Mouse (Mus musculus) brain, embryonic 14.5 days (tissue): ENCODE data around the gene Sarm1. TPM values are rescaled to one million over a fixed set of nuclear protein-coding genes. Genes with fewer than 3 reads are reported as not detected.

Experiments used
- DNase-seq: peaks from one replicate; pipeline ENCODE4 v3.0.0-alpha.2; 2011; ENCODE audit warnings: low read depth
- CTCF ChIP-seq: fragments of 200-500 bp; IDR thresholded peaks from 2 replicates; pipeline ENCODE4 v1.5.1; 2012; ENCODE audit warnings: inconsistent platforms, mild to moderate bottlenecking, moderate library complexity, borderline replicate concordance; ENCODE audit not compliant: insufficient read depth, insufficient read length; ENCODE audit errors: extremely low read depth
- POLR2A ChIP-seq: fragments of 200-500 bp; IDR thresholded peaks from 2 replicates; pipeline ENCODE4 v1.6.1; 2012; ENCODE audit warnings: mild to moderate bottlenecking, inconsistent platforms, borderline replicate concordance; ENCODE audit not compliant: poor library complexity, insufficient read depth, insufficient read length, severe bottlenecking; ENCODE audit errors: extremely low read depth
- polyA plus RNA-seq: library from polyadenylated mRNA; depleted of rRNA; stranded (reverse); fragments of >200 nt; gene quantifications from 2 replicates; pipeline ENCODE4 v1.2.3, GENCODE M21; 2012

The Sarm1 gene
- polyA plus RNA-seq, 1 experiment, result 53.5 TPM

- DNase-seq, result no peak
- TF ChIP-seq POLR2A (no peak), CTCF (no peak)
Measured at GRCm38 (mm10) chr11:78528714-78529113, 31.2 kb upstream of the Sarm1 start.

- no peak for TF ChIP-seq POLR2A
- no peak for TF ChIP-seq CTCF
- peak; percentile 73 for DNase-seq
Measured at GRCm38 (mm10) chr11:78524838-78525237, 27.3 kb upstream of the Sarm1 start.

DNA sequence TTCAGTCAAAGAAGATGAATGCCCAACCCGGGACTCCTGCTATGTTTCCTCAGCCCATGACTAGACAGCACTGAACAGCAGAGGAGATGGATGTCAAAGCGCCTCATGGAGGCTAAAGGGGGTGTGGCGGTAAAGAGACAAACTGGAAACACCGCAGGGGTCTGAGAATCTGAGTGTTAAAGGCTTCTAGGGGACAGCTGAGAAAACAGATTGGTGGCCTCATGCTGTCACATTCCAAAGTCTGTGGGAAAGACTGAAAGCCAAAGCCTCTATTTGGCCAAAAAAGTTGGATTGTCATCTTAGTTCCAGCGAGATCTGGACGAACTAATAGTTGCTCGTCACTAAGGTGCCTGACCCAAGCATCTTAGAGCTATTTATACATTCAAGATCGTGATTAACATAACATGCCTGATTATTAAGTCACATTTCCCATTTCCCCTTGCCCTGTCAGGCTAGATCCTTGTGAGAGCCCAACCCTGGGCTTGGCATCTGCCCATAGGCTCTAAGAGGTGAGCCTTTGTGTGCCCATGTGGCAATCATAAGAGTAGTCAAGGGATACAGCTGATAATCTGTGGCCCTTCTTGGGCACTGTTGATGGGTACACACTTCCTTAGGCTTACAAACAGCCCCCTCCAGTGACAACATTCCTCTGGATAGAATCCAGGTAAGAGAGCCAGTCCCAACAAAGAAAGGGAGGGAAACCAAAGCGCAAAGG lies 25.8 kb upstream of the Sarm1 start:
- TF ChIP-seq POLR2A (no peak), CTCF (no peak)
- DNase-seq, result peak; percentile 39

DNA sequence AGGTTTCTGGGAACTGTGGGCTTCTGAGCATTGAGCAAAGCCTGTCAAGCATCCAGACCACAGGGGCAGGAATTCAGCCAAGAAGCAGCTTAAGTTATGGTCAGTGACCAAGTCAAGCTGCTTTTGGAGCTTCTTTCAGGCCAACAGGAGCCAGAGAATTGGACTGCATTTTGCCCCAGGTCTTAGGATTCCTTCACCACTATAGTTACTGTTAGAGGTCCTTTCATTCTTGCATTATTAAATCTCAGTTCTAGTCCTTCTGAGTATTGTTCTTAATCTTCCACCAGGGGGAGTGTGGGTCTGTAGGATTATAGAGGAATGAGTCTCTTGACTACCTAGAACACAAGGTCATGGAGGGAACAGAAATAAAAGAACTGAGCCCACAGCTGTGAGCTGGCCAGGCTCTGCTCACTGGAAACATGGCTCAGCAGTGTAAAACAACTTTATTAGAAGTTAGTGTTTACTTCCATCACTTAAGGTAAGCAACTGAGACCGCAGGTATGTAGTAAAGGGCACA lies 25.0 kb upstream of the Sarm1 start:
- DNase-seq, result no peak

DNA sequence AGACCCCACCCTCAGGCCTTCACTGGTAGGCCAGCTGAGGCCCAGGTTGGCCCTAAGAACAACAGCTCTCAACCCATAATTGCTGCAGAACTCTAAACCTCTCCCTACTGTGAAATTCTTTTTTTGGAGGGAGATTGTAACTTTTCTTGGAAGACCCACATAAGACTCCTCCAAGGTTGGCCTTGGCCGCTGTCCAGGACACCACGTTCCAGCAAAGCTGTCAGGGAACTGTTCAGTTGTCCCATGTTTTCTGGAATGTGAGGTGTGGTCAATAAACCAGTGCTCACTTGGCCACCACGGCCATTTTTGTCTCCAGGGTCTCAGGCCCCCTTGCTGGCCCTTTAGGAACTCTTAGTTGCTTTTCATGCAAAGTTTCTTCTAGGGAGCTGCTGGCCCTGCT lies 24.3 kb upstream of the Sarm1 start:
- no peak for TF ChIP-seq POLR2A
- no peak for DNase-seq

More for the DNA sequence above, 25.0 kb upstream of the Sarm1 start:
- TF ChIP-seq CTCF (no peak), POLR2A (no peak)

DNA sequence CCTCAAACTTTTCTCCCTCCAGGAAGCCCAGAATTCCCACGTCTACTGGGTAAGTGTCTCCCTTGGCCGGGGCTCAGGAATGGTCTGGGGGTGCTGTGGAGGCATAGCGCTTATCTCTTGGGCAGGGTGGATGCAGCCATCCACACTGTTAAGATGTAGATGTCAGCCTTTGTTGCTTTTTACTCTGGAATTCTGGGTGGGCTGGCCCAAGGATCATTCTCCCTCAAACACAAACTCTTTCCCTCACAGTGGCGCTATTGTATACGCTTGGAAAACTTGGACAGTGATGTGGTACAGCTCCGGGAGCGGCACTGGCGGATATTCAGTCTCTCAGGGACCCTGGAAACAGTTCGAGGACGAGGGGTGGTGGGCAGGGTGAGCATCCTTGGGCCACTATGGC lies 21.4 kb upstream of the Sarm1 start:
- TF ChIP-seq POLR2A (no peak), CTCF (no peak)
- DNase-seq, result no peak

GRCm38 (mm10) chr11:78515549-78516325 lies 18.2 kb upstream of the Sarm1 start:
- DNase-seq, result no peak
- no peak for TF ChIP-seq POLR2A
- TF ChIP-seq CTCF, result peak; percentile 44; the same call in 1 of the 2 replicates

DNA sequence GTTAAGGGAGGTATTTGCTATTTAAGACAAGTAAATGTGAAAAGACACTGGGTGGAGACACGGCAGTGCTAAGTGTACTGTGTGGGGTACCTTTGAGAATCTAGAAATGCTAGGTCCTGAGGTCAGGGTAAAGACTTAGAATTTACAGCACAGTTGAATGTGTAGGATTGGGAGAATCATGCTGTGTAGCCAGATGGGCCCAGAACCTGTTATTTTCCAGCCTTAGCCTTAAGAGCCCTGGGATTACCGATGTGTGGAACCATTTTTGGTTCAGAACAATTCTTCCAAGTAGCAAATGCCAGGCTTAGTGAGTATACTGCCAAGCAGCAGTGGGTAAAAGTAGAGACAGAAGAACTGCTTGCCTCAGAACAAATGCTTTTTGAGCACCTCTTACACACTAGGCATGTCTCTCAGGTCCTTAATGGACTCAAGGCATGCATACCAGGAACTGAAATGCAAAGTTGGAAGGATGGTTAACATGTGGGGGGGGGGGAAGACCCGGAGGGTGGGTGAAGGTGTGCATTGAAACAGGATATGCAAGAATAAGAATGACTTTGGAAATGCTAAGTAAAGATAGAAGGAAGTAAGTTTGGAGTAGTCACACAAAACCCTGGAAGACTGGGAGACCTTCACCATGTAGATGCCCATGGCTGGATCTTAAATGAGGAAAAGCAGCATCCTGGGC lies 15.7 kb upstream of the Sarm1 start:
- no peak for DNase-seq

GRCm38 (mm10) chr11:78512025-78512957 lies 14.7 kb upstream of the Sarm1 start, which contains the start of the genes Tmem199 and Poldip2:
Gene Tmem199, minus strand, starts transcription at chr11:78512172.
Gene Poldip2, plus strand, starts transcription at chr11:78512193.
- peak; percentile 98 for DNase-seq
- TF ChIP-seq POLR2A (peak; percentile 100), CTCF (no peak)

More for the DNA sequence above, 15.7 kb upstream of the Sarm1 start:
- no peak for TF ChIP-seq CTCF
- TF ChIP-seq POLR2A, result no peak

DNA sequence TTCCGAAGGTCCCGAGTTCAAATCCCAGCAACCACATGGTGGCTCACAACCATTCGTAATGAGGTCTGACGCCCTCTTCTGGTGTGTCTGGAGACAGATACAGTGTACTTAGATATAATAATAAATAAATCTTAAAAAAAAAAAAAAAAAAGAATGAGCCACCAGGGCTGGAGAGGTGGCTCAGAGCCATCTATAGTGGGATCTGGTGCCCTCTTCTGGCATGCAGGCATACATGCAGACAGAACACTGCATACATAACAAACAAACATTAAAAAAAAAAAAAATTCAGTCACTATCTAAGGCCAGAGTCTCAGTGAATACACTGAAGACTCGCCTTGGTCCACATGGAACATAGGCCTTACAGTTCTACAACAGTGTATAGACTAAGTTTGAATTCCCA lies 11.6 kb upstream of the Sarm1 start:
- TF ChIP-seq CTCF, result peak; percentile 51; the same call in 1 of the 2 replicates
- no peak for TF ChIP-seq POLR2A
- DNase-seq, result peak; percentile 55
